Mouse (Mus musculus) kidney, adult 10 weeks (tissue): ENCODE measurements around the gene Cyb5d1. TPM values are rescaled to one million over a fixed set of nuclear protein-coding genes. Genes with fewer than 3 reads are reported as not detected.

ENCODE experiments used
- polyA plus RNA-seq: library from polyadenylated mRNA; stranded (reverse); fragments of 350-450 nt; fragmentation: Illumina TruSeq; extraction: RNeasy Lipid Tissue Mini Kit (QIAGEN cat#74804); gene quantifications from one replicate; pipeline ENCODE4 v1.2.3, GENCODE M21; 2014; ENCODE audit warnings: low read depth, low replicate concordance

The Cyb5d1 gene
- polyA plus RNA-seq = 41.9 TPM

GRCm38 (mm10) chr11:69395235-69395633 lies at the start of gene Cyb5d1, which contains the start of gene Naa38:
Gene Cyb5d1 (minus strand): TSS chr11:69395631.
Gene Naa38 (plus strand): TSS chr11:69395487.

DNA sequence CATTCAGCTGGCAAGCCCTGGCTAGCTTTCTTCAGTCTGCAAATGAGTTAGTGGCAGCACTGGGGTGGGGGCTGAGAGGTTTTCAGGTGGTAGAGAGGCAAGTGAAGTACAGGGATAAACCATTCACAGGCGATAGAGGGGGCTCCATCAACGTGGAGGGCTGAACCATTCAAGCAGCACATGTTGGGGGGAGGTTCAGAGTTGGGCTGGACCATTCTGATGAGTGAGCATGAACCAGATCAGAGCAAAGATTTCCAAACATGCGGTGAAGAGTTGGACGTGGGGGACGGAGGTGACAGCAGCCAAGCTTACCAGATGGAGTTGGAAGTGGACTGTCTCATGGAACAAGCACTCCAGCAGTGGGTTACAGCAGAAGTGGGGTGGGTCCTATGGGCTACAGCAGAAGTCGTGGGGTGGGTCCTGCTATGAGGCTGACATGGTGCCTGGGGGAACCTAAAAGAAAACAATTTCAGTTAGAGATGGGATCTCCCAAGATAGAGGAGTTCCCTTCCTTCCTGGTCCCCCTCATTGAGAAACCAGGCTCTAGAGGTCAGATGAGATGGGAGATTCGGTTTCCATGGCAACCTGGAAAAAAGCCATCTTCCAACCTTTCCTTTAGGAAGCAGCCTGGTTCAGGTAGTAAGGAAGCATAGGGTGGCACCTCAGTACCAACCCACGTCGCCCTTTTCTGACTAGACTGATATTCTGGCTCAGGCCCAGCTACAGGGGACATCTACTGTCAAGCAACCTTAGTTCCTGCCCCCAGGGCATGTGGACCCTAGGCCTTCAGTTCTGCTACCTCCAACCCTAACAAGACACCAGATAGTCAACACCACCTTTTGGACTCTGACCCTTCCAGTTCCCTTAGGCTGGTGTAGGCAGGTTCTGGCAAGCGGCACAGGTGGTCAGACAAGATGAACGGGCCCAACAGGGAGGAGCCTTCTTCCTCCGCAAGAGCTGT lies 18.1 kb upstream of the Cyb5d1 start, which contains the start of gene Kdm6b:
Kdm6b (minus strand) TSS at position 455 of the 961 bp plus-strand sequence.

GRCm38 (mm10) chr11:69398059-69398458 lies 2.6 kb upstream of the Cyb5d1 start, which contains the start of gene Tmem88:
Gene Tmem88 (minus strand): TSS chr11:69398234.

GRCm38 (mm10) chr11:69369215-69369989 lies 26.0 kb downstream of the Cyb5d1 start, which contains the start of gene Chd3:
Gene Chd3 (minus strand): TSS chr11:69369406.

Other genes with a start within 250 kb of the Cyb5d1 start
- gene Alox12b, start 238.6 kb downstream of the Cyb5d1 start, polyA plus RNA-seq = not detected
- not detected for gene Alox8, start 197.8 kb downstream of the Cyb5d1 start, polyA plus RNA-seq
- not detected for gene Gucy2e, start 158.6 kb downstream of the Cyb5d1 start, polyA plus RNA-seq
- gene Cntrob, start 71.9 kb downstream of the Cyb5d1 start, polyA plus RNA-seq = 1.6 TPM
- gene Trappc1, start 71.7 kb downstream of the Cyb5d1 start, polyA plus RNA-seq = 43.8 TPM
- gene Kcnab3, start 69.4 kb downstream of the Cyb5d1 start, polyA plus RNA-seq = 0.40 TPM
- 4.6 TPM for gene Rnf227, start 55.2 kb downstream of the Cyb5d1 start, polyA plus RNA-seq
- 20.4 TPM for gene Chd3, start 26.2 kb downstream of the Cyb5d1 start, polyA plus RNA-seq
- gene Naa38, start 144 bp downstream of the Cyb5d1 start, polyA plus RNA-seq = 4.1 TPM
- gene Tmem88, start 2.6 kb upstream of the Cyb5d1 start, polyA plus RNA-seq = 0.65 TPM
- gene Kdm6b, start 18.0 kb upstream of the Cyb5d1 start, polyA plus RNA-seq = 2.0 TPM
- gene Dnah2, start 153.5 kb upstream of the Cyb5d1 start, polyA plus RNA-seq = not detected
- gene Efnb3, start 164.6 kb upstream of the Cyb5d1 start, polyA plus RNA-seq = not detected
- 2.1 TPM for gene Wrap53, start 184.6 kb upstream of the Cyb5d1 start, polyA plus RNA-seq
- 2.5 TPM for gene Trp53, start 184.7 kb upstream of the Cyb5d1 start, polyA plus RNA-seq
- gene Atp1b2, start 210.3 kb upstream of the Cyb5d1 start, polyA plus RNA-seq = 15.9 TPM
- 0.32 TPM for gene Shbg, start 222.3 kb upstream of the Cyb5d1 start, polyA plus RNA-seq
- gene Sat2, start 226.4 kb upstream of the Cyb5d1 start, polyA plus RNA-seq = 7.5 TPM
- 9.5 TPM for gene Fxr2, start 237.4 kb upstream of the Cyb5d1 start, polyA plus RNA-seq